Mouse (Mus musculus): Measurements from ENCODE around the gene Gm7138.
"Not testable (repeated sequence)": the region's sequence is repeated elsewhere in the genome, so short reads cannot be mapped to it uniquely, and the experiment has no call there.

Gene Gm7138

GRCm38 (mm10) chr10:77776844-77777243 lies at the start of gene Gm7138:
Gene Gm7138 (minus strand): TSS chr10:77776944.
- DNase-seq (ENCODE audit: low read depth in 1 of 2, low spot score in 2 of 2): not testable (repeated sequence)

GRCm38 (mm10) chr10:77819203-77819602 lies 42.5 kb upstream of the Gm7138 start:
- no peak for DNase-seq (ENCODE audit: low read depth in 1 of 2, low spot score in 2 of 2)

GRCm38 (mm10) chr10:77818523-77818922 lies 41.8 kb upstream of the Gm7138 start:
- no peak for DNase-seq (ENCODE audit: low read depth in 1 of 2, low spot score in 2 of 2)

GRCm38 (mm10) chr10:77815514-77815913 lies 38.8 kb upstream of the Gm7138 start:
- no peak for DNase-seq (ENCODE audit: low read depth in 1 of 2, low spot score in 2 of 2)

- DNase-seq (ENCODE audit: low read depth in 1 of 2, low spot score in 2 of 2): no peak
These were observed 37.6 kb upstream of the Gm7138 start, which contains the start of gene Gm2696 for GRCm38 (mm10) chr10:77814382-77814781. Gene Gm2696 (plus strand): TSS chr10:77814682.

- no peak for DNase-seq (ENCODE audit: low read depth in 1 of 2, low spot score in 2 of 2)
These were observed 35.0 kb upstream of the Gm7138 start, which contains the start of gene Gm9507 for GRCm38 (mm10) chr10:77811743-77812142. Gene Gm9507 (minus strand): TSS chr10:77811843.

GRCm38 (mm10) chr10:77804095-77804494 lies 27.4 kb upstream of the Gm7138 start:
- no peak for DNase-seq (ENCODE audit: low read depth in 1 of 2, low spot score in 2 of 2)

GRCm38 (mm10) chr10:77798921-77799508 lies 22.3 kb upstream of the Gm7138 start, which contains the start of gene Gm19668:
Gene Gm19668 (minus strand): TSS chr10:77799133.
- no peak for DNase-seq (ENCODE audit: low read depth in 1 of 2, low spot score in 2 of 2)

- not testable (repeated sequence) for DNase-seq (ENCODE audit: low read depth in 1 of 2, low spot score in 2 of 2)
These were observed 21.6 kb upstream of the Gm7138 start for GRCm38 (mm10) chr10:77798164-77798920.

- no peak for DNase-seq (ENCODE audit: low read depth in 1 of 2, low spot score in 2 of 2)
These were observed 20.9 kb upstream of the Gm7138 start for GRCm38 (mm10) chr10:77797677-77798076.

- no peak for DNase-seq (ENCODE audit: low read depth in 1 of 2, low spot score in 2 of 2)
These were observed 18.2 kb upstream of the Gm7138 start, which contains the start of gene Gm9639 for GRCm38 (mm10) chr10:77794976-77795375. Gene Gm9639 (minus strand): TSS chr10:77795076.

- no peak for DNase-seq (ENCODE audit: low read depth in 1 of 2, low spot score in 2 of 2)
These were observed 11.9 kb upstream of the Gm7138 start for GRCm38 (mm10) chr10:77788621-77789020.

GRCm38 (mm10) chr10:77787876-77788275 lies 11.1 kb upstream of the Gm7138 start, which contains the start of gene Gm7137:
Gene Gm7137 (minus strand): TSS chr10:77788200.
- DNase-seq (ENCODE audit: low read depth in 1 of 2, low spot score in 2 of 2): not testable (repeated sequence)

GRCm38 (mm10) chr10:77783396-77783795 lies 6.7 kb upstream of the Gm7138 start:
- DNase-seq (ENCODE audit: low read depth in 1 of 2, low spot score in 2 of 2): not testable (repeated sequence)

- not testable (repeated sequence) for DNase-seq (ENCODE audit: low read depth in 1 of 2, low spot score in 2 of 2)
These were observed 5.7 kb upstream of the Gm7138 start, which contains the start of gene Gm3250 for GRCm38 (mm10) chr10:77782442-77782841. Gene Gm3250 (minus strand): TSS chr10:77782542.

- DNase-seq (ENCODE audit: low read depth in 1 of 2, low spot score in 2 of 2): not testable (repeated sequence)
These were observed 4.6 kb downstream of the Gm7138 start for GRCm38 (mm10) chr10:77772142-77772541.

GRCm38 (mm10) chr10:77771225-77771624 lies 5.5 kb downstream of the Gm7138 start, which contains the start of gene Gm3238:
Gene Gm3238 (minus strand): TSS chr10:77771325.
- DNase-seq (ENCODE audit: low read depth in 1 of 2, low spot score in 2 of 2): not testable (repeated sequence)

GRCm38 (mm10) chr10:77769727-77770126 lies 7.0 kb downstream of the Gm7138 start:
- DNase-seq (ENCODE audit: low read depth in 1 of 2, low spot score in 2 of 2): no peak

- DNase-seq (ENCODE audit: low read depth in 1 of 2, low spot score in 2 of 2): not testable (repeated sequence)
These were observed 17.2 kb downstream of the Gm7138 start, which contains the start of gene Gm3233 for GRCm38 (mm10) chr10:77759582-77759981. Gene Gm3233 (minus strand): TSS chr10:77759682.

GRCm38 (mm10) chr10:77753448-77753847 lies 23.3 kb downstream of the Gm7138 start:
- DNase-seq (ENCODE audit: low read depth in 1 of 2, low spot score in 2 of 2): no peak

- DNase-seq (ENCODE audit: low read depth in 1 of 2, low spot score in 2 of 2): not testable (repeated sequence)
These were observed 24.4 kb downstream of the Gm7138 start for GRCm38 (mm10) chr10:77752312-77752711.

- DNase-seq (ENCODE audit: low read depth in 1 of 2, low spot score in 2 of 2): not testable (repeated sequence)
These were observed 25.5 kb downstream of the Gm7138 start, which contains the start of gene Gm9736 for GRCm38 (mm10) chr10:77751254-77751653. Gene Gm9736 (minus strand): TSS chr10:77751354.
